Mouse (Mus musculus) lung, embryonic 16.5 days (tissue): ENCODE measurements at regions not wholly inside any gene's neighbourhood (a gene's known extent, or its start where the extent isn't known, plus 50 kb on each side); places are given as distances from the start of the nearest gene placed in this dataset.

ENCODE experiments used
- ATAC-seq: fragments of 200-750 bp; cut with Nextera tagmentation; 2 replicates; pipeline ENCODE4 v1.8.0; 2017; ENCODE audit warnings: low read depth, mild to moderate bottlenecking, moderate library complexity
- H3K27ac ChIP-seq: fragments of 300-500 bp; sonication (generic); 2 replicates; pipeline ENCODE4 v1.5.1; 2014; ENCODE audit warnings: mild to moderate bottlenecking, control low read depth, low read length
- H3K27me3 ChIP-seq: fragments of 300-500 bp; sonication (generic); 2 replicates; pipeline ENCODE4 v1.6.1; 2014; ENCODE audit warnings: low read depth, low read length, mixed read lengths; ENCODE audit not compliant: control insufficient read depth, insufficient read depth
- H3K36me3 ChIP-seq: fragments of 300-500 bp; sonication (generic); 2 replicates; pipeline ENCODE4 v1.6.1; 2014; ENCODE audit warnings: low read length; ENCODE audit not compliant: control insufficient read depth, insufficient read depth
- H3K4me1 ChIP-seq: fragments of 300-500 bp; sonication (generic); replicated peaks from 2 replicates; pipeline ENCODE4 v1.6.1; 2014; ENCODE audit warnings: low read length, mixed read lengths; ENCODE audit not compliant: control insufficient read depth, insufficient read depth
- H3K4me2 ChIP-seq: fragments of 300-500 bp; sonication (generic); 2 replicates; pipeline ENCODE4 v1.6.1; 2014; ENCODE audit warnings: low read depth, low read length, control low read depth
- H3K4me3 ChIP-seq: fragments of 300-500 bp; sonication (generic); 2 replicates; pipeline ENCODE4 v1.5.1; 2014; ENCODE audit warnings: mild to moderate bottlenecking, low read length, control low read depth
- H3K9ac ChIP-seq: fragments of 300-500 bp; sonication (generic); 2 replicates; pipeline ENCODE4 v1.6.1; 2014; ENCODE audit warnings: low read length, control low read depth
- H3K9me3 ChIP-seq: fragments of 300-500 bp; sonication (generic); 2 replicates; pipeline ENCODE4 v1.6.1; 2016; ENCODE audit warnings: low read length; ENCODE audit not compliant: control insufficient read depth
- WGBS: fragments of 180-500 bp; shearing (Covaris S2); extraction: QIAGEN DNeasy Blood & Tissue Kit; methylation state at CpG from one replicate; pipeline ENCODE4 v1.1.7; 2014; 5-methylcytosine and 5-hydroxymethylcytosine counted together

DNA sequence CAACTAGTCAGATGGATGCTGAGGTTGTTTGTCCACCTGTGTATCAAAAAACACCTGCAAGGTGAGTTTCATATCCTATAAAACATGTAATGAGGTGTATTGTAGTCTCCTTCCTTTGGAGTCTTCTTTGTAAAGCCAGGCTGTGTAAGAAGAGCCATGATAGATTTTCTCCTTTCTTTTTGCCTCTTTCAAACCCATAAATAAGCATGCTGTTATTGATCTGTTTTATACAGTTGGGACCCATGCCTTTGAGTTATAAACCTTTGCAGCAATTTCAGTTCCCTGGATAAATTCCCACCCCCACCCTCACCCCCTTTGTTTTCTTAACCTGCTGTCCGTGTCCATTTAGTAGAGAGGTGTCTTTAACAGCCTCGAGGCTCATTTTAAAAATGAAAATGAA is 131.0 kb upstream of the Rgs17 start:
- no peaks in the 10 kb centered on the region for H3K36me3 ChIP-seq
- H3K27me3 ChIP-seq: no peaks in the 10 kb centered on the region
- no peak overlapping the region for H3K27ac ChIP-seq
- 52% methylated on average over 2 of the region's 2 CpGs for WGBS
- no peak for ATAC-seq
- no peak overlapping the region for H3K9ac ChIP-seq
- no peak overlapping the region for H3K4me2 ChIP-seq
- H3K4me3 ChIP-seq: no peak overlapping the region
- H3K4me1 ChIP-seq: no peaks in the 10 kb centered on the region
- no peaks in the 10 kb centered on the region for H3K9me3 ChIP-seq

DNA sequence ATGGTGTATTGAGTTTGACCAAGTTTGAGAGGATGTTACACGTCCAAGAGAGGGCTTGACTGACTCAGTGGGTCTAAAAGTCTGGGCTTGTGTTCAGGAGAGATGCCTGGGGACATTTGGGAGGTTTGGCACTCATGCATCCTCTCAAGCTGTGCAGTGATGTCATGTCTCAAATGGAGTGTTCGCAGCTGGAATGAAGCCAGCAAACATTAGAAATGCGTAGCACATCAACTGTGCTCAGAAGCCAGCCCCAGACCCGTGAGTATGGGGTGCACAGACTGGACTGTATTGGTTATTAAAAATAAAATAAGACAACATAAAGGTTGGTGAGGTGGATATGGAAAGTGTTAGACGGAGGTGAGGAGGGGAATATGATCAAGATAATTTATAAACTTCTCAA is 121.2 kb upstream of the Rgs17 start:
- Histone ChIP-seq H3K9me3 (no peaks in the 10 kb centered on the region), H3K27ac (no peak overlapping the region), H3K36me3 (no peaks in the 10 kb centered on the region), H3K9ac (no peak overlapping the region), H3K4me2 (no peak overlapping the region), H3K4me1 (0 out of 2 replicates have a peak, but pooled peaks cover 3% of the 10 kb centered on the region), H3K27me3 (no peaks in the 10 kb centered on the region), H3K4me3 (no peak overlapping the region)
- WGBS: 51% methylated on average over 5 of the region's 5 CpGs
- ATAC-seq: 0 out of 2 replicates have a peak, but pooled peaks have one; percentile 37

DNA sequence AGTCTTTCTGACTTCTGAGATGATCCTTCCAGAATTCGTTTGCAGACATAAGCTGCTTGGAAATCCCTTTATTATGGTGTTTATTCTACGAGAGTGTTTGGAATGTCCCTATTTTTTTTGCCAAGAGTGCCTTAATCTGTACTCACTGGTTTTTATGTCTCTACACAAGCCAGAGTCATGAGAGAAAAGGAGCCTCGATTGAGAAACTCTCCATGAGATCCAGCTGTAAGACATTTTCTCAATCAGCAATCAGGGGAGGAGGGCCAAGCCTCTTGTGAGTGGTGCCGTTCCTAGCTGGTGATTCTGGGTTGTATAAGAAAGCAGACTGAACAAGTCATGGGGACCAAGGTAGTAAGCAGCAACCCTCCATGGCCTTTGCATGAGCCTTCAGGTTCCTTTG is 117.6 kb upstream of the Rgs17 start:
- Histone ChIP-seq H3K4me3 (no peak overlapping the region), H3K36me3 (no peaks in the 10 kb centered on the region), H3K27me3 (no peaks in the 10 kb centered on the region), H3K27ac (0 out of 2 replicates have a peak overlapping the region, but pooled peaks have one; percentile 36), H3K4me2 (no peak overlapping the region), H3K9me3 (no peaks in the 10 kb centered on the region), H3K9ac (no peak overlapping the region), H3K4me1 (0 out of 2 replicates have a peak, but pooled peaks cover 5% of the 10 kb centered on the region)
- ATAC-seq: peak; percentile 91
- 25% methylated on average over 4 of the region's 4 CpGs for WGBS

DNA sequence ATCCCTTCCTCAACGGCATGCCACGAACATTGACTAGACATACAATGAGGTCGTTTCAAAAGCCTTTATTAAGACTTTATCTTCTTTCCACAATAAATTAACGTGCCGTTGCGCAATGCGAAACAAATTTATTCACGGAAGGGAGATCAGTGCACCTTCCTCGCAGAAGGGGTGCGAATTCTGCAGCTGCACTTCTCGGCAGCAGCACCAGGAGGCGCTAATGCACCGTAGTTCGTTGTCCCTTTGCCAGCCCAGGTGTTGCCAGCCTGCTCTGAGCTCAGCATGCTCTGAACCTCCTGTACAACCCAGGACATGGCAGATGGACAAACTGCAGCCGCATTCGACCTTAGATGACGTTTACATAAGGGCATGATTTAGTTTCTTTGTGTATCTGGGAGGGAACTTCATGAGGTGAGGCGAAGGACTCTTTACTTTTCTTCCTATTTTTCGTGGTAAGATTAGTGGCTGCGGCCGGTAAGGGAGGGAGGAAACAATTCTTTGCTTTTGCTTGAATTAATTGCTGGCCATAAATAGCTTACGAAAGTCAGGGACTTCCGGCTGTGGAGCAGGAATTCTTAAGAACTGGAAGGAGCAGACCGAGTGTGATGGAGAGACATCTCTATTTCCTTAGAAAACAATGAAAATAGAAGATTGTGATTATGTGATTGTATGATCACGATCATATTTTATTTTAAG is 113.7 kb upstream of the Rgs17 start:
- Histone ChIP-seq H3K36me3 (no peaks in the 10 kb centered on the region), H3K27ac (no peak overlapping the region), H3K4me2 (peak overlapping the region; percentile 42), H3K4me1 (0 out of 2 replicates have a peak, but pooled peaks cover 5% of the 10 kb centered on the region), H3K9me3 (no peaks in the 10 kb centered on the region), H3K9ac (no peak overlapping the region), H3K4me3 (no peak overlapping the region), H3K27me3 (no peaks in the 10 kb centered on the region)
- 19% methylated on average over 25 of the region's 25 CpGs for WGBS
- peak; percentile 37; the same call in 1 of the 2 replicates for ATAC-seq

DNA sequence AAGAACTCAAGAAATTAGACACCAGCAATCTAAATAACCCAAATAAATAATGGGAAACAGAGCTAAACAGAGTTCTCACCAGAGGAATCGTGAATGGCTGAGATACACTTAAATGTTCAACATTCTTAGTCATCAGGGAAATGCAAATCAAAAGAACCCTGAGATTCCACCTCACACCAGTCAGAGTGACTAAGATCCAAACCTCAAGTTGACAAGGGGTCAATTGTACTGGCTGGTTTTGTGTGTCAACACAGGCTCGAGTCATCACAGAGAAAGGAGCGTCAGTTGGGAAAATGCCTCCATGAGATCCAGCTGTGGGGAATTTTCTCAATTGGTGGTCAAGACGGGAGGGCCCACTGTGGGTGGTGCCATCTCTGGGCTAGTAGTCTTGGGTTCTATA is 110.3 kb upstream of the Rgs17 start:
- Histone ChIP-seq H3K36me3 (no peaks in the 10 kb centered on the region), H3K4me3 (no peak overlapping the region), H3K27me3 (no peaks in the 10 kb centered on the region), H3K4me1 (0 out of 2 replicates have a peak, but pooled peaks cover 3% of the 10 kb centered on the region), H3K9me3 (no peaks in the 10 kb centered on the region), H3K4me2 (no peak overlapping the region), H3K27ac (no peak overlapping the region), H3K9ac (no peak overlapping the region)
- 61% methylated on average over 4 of the region's 4 CpGs for WGBS
- ATAC-seq: no peak

DNA sequence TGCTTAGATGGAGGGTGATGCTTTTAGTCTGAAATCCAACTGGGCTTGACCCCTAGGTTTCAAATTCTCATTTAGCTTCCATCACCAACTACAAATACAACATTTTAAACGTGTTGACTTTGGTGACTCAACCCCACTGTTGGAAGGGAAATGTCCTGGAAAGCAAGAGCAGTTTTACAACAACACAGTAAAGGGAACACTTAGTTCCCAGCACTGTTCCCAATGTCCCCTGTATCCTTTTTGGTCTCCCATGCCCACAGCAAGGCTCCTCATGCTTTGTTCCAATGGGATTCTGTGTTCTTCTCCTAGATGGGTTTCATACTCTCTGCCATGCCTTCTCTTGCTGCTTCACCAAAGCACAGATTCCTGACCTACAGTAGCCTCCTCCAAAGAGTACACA is 105.4 kb upstream of the Rgs17 start:
- Histone ChIP-seq H3K36me3 (no peaks in the 10 kb centered on the region), H3K9me3 (no peaks in the 10 kb centered on the region), H3K4me3 (no peak overlapping the region), H3K4me1 (no peaks in the 10 kb centered on the region), H3K27me3 (no peaks in the 10 kb centered on the region), H3K27ac (no peak overlapping the region), H3K9ac (no peak overlapping the region), H3K4me2 (no peak overlapping the region)
- WGBS: 31% methylated on average over 1 of the region's 1 CpGs
- ATAC-seq: no peak

DNA sequence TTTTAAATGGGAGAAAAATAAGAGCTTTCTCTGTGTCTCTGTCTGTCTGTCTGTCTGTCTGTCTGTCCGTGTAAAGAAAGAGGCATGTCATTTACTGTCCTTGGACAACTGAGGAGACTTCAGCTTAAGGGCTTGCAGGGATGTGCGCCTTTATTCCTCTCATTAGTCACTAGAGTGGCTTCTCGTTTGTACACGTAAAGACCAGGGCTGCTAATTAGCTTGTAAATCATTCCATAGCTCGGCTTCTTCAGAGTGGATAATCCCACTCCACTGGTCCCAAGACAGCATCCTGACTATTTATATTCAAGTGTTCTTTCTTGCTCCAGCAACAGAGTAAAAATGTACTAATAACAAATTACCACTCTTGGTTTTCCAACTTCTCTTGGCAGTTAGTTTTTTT is 104.1 kb upstream of the Rgs17 start:
- Histone ChIP-seq H3K27me3 (no peaks in the 10 kb centered on the region), H3K4me1 (no peaks in the 10 kb centered on the region), H3K9me3 (no peaks in the 10 kb centered on the region), H3K9ac (no peak overlapping the region), H3K4me2 (no peak overlapping the region), H3K4me3 (no peak overlapping the region), H3K27ac (no peak overlapping the region), H3K36me3 (no peaks in the 10 kb centered on the region)
- WGBS: 68% methylated on average over 5 of the region's 5 CpGs
- ATAC-seq: no peak

DNA sequence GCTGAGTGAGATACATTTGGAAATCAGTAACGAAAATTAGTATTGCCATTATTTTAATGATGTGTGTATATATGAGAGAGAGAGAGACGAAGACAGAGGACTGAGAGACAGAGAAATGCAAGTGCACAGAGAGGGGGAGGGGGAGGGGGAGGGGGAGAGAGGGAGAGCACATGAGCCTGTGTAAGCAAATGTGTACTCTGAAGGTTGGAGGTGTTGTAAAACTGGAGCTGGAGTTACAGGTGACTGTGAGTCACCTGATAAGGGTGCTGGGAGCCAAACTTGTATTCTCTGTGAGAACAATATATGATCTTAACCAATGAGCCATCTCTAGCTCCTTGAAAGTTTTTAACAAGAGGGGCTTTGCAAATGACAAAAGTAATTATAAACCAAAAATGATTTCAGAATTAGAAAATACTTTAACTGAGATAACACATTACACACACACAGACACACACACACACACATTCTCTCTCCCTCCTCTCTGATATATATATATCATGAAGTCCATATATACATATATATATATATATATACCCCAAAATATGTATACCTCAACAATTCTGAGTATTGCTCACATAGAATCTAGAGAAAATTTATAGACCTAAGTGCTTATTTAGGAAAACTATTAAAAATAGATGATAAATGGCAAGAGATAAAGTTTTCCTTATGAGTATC is 100.5 kb upstream of the Rgs17 start:
- H3K9me3 ChIP-seq: no peaks in the 10 kb centered on the region
- no peak overlapping the region for H3K4me2 ChIP-seq
- no peaks in the 10 kb centered on the region for H3K4me1 ChIP-seq
- WGBS: 56% methylated on average over 2 of the region's 2 CpGs
- H3K9ac ChIP-seq: no peak overlapping the region
- no peak overlapping the region for H3K4me3 ChIP-seq
- ATAC-seq: no peak
- H3K27me3 ChIP-seq: no peaks in the 10 kb centered on the region
- no peak overlapping the region for H3K27ac ChIP-seq
- no peaks in the 10 kb centered on the region for H3K36me3 ChIP-seq

DNA sequence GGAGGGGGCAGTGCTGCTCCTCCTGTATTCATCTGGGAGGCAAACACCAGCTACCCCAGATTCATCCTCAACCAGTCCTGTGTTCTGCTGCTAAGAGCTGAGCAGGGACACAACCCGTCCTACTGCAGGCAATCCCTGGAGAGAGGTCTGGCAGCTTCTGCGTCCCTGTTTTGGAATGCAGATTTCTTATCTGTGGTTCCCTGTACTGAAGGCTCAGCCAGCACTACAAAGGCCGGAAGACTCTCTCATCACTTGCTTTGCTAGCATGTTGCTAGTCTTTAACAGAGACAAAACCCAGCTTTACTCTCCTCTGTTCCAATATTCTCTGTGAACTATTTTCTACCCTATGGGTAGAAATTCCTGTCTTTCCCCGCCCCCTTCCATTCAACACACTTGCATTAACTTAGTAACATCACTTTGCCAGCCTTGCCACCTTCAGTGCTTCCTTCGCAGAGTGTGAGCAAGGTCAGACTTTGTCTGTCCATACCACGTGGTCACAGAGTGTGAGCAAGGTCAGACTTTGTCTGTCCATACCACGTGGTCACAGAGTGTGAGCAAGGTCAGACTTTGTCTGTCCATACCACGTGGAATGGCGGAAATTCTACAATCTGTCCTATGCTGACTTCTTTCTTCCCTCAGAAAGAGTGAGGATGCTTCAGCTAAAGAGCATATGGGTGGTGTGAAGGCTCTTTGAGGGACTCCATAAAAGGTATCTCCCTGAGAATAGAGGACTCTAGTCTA is 98.9 kb upstream of the Rgs17 start:
- Histone ChIP-seq H3K36me3 (no peaks in the 10 kb centered on the region), H3K4me2 (no peak overlapping the region), H3K27ac (no peak overlapping the region), H3K9ac (no peak overlapping the region), H3K9me3 (no peaks in the 10 kb centered on the region), H3K4me1 (no peaks in the 10 kb centered on the region), H3K27me3 (no peaks in the 10 kb centered on the region), H3K4me3 (no peak overlapping the region)
- 35% methylated on average over 9 of the region's 9 CpGs for WGBS
- peak; percentile 20; the same call in 1 of the 2 replicates for ATAC-seq
